Mouse (Mus musculus): Measurements from ENCODE around the gene Nt5dc1.
A peak's percentile ranks its signal among the peaks of the same experiment; 100 is the strongest.

GRCm38 (mm10) chr10:34281962-34282388 is 136.4 kb downstream of the Nt5dc1 start, which contains the start of gene Tspyl1:
- TF ChIP-seq CTCF (IDR thresholded peaks at IDR 0.05; ENCODE audit: insufficient read depth, low read length) (no peak), POLR2A (IDR thresholded peaks at IDR 0.05; ENCODE audit: borderline replicate concordance, extremely low read depth, low read depth, low read length) (peak; percentile 82; the same call in 1 of the 2 replicates)

All from lung, adult 2 months (tissue).